Mouse (Mus musculus) gonadal fat pad, adult 2 months (tissue): Measurements from ENCODE around the gene Zdhhc6. TPM values are rescaled to one million over a fixed set of nuclear protein-coding genes. Genes with fewer than 3 reads are reported as not detected.
A peak's percentile ranks its signal among the peaks of the same experiment; 100 is the strongest.

Source experiments
- DNase-seq: peaks from one replicate; pipeline ENCODE4 v3.0.0-alpha.2; 2012; ENCODE audit warnings: low read depth
- polyA plus RNA-seq: library from polyadenylated mRNA; depleted of rRNA; stranded (reverse); fragments of >200 nt; gene quantifications from 2 replicates; pipeline ENCODE4 v1.2.3, GENCODE M21; 2012

The Zdhhc6 gene
- polyA plus RNA-seq, 1 experiment: 14.9 TPM

DNA sequence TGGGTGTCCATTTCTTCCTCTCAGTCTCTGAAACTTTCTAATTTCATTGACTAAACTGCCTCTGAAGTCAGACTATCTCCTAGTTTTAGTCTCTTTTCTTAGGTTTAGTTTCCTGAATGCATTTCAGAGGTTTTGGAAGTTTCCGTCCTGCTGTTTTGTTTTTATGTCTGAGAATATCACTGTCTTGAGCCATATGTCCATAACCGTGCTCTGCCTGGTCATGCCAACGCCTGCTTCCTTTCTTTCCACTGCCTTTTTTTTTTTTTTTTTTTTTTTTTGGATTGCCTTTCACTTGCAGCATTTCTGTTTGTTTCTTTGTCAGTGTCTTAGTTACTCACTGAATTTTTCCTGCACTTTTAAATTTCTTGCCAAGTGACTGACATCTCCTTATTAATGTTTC, 15.3 kb downstream of the Zdhhc6 start:
- no peak for DNase-seq

DNA sequence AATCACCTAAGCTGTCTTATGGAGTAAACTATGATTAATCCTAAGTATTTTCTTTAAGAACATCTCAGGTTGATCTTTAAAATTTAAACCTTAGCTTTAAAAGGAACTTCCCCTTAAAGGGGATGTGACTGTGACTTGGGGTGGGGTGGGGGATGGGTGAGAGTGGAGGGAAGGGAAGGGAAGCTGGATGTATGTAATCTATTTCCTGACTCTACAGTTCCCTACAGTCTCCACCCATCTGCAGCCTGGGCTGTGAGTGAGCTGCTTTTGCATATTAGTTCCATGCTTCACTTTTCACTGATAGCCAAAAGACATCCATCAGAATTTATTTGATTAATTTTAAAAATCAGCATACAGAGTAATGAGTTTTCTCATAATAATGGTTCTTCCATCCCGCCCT, 16.5 kb downstream of the Zdhhc6 start:
- DNase-seq: no peak

DNA sequence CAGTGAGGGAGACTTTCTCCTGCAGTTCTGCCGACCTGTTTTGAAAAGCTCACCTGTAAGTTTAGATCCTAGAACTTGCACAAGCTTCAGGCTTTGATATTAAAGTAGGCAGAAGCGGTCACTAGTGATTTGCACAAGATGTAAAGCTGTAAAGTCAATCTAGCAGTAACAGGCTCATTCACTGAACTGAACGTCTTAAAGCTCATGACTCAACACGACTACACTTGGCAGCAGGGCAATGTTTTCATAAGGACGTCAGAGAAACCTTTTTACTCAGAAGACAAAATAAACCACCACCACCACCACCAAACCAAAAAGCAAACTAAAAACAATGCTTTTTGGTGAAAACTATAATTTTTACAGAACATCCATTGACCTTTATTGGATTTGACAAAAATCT, 17.9 kb downstream of the Zdhhc6 start:
- DNase-seq: no peak

DNA sequence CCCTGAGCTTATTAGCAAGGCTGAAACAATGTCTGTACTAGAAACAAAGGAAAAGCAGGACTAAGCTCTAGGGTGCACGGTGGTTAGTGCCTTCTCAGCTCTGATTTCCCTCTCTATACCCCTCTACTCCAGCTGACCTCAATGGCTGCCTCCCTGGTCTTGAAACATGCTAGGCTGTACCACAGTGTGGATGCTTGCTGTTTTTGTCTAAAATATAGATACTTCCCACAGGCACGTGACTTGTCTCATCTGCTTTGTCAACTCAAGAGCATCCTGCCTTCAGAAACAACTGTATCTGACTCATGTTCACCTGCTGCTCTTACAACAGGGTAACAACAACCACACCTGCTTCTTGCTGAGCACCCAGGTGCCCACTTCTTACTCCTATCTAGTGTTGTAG, 18.3 kb downstream of the Zdhhc6 start:
- DNase-seq: no peak

DNA sequence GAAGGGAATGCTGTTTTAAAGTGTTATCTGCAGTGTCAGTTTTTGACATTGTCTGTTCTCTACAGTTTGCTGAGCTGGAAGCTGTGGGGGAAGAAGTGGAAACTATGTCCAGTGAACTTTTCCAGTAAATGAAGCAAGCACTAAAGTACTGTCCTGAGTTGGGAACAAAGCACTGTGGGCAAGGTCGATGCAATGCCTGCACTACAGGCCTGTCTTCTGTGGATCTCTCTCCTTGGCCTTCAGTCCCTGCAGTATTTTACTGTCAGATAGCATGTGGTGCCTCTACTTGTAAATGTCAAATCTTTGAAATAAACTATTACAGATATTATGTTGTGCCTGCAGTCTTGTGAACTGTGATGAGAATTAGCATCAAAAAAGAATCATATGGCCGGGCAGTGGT, 19.5 kb downstream of the Zdhhc6 start:
- DNase-seq: no peak

DNA sequence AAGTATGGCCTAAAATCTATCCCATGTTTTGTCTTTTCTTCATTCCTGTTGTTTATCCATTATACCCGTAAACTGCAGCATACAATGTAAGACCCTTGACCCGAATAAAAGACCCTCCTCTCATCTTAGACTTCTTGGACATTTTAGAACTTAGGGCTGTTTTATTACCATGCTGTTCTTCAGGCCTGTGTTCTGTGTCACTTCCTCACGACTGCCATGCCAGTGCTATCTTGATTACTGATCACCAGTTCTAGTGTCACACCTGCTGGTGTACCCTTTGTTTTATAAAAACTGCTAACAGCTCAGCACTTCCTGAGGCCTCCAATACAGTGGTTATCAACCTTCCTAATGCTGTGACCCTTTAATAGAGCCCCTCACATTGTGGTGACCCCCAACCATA, 20.3 kb downstream of the Zdhhc6 start:
- DNase-seq: no peak

DNA sequence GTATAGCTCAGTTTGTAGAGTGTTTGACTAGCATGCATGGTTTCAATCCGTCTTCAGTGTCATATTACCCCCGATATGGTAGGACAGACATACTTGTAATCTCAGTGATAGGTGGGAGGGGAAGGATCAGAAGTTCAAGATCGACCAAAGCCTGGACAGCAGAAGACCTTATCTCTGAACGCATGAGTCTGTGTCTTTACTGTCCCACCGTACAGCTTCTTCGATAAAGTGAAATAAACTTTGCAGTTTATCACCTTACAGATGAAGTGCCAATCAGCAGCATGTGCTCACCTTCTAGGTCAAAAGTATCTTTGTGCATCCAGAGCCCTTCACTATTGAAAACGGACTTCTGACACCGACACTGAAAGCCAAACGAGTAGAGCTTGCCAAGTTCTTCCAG, 20.8 kb downstream of the Zdhhc6 start:
- no peak for DNase-seq

DNA sequence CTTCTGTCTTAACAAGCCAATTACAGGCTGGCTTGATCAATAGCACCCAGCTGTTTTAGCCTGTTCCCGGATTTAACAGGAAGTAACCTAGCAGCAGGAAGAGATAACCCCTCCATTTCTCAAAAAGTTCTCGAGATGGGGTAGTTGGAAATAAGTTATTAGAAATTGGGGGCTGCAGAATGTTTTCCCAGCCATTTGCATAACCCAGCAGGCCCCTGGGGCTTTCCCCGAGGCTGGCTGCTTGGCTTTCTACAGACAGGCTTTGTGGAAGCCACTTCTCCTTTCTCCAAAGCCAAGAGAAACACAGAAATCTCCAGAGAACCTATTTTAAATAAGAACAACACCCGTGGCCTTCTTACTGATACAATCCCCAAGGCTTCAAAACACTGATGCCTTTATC, 22.7 kb downstream of the Zdhhc6 start:
- no peak for DNase-seq

DNA sequence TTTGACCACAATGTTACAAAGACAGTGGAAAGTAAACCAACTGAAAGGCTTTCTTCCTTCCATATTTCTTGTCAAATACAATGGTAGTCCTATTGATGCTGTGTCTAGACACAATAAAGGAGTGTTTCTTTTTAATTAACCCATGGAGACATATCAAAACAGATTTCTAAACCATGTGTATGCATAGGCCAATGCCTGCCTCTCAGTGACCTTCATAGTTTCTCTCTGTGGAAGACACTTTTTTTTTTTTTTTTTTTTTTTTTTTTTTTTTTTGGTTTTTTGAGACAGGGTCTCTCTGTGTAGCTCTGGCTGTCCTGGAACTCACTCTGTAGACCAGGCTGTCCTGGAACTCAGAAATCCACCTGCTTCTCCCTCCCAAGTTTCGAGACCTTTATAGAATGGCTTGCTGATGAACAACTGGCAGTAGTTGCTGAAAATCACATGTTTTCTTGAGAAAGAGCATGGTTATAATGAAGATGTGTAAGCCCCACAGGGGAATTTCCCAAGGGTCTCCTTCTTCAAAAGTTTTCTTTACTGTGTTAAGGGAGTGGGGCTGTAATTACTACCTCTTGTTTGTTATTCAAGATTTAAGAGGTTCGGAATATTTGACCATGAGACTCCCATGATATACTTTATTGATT, 23.5 kb downstream of the Zdhhc6 start:
- DNase-seq: no peak

DNA sequence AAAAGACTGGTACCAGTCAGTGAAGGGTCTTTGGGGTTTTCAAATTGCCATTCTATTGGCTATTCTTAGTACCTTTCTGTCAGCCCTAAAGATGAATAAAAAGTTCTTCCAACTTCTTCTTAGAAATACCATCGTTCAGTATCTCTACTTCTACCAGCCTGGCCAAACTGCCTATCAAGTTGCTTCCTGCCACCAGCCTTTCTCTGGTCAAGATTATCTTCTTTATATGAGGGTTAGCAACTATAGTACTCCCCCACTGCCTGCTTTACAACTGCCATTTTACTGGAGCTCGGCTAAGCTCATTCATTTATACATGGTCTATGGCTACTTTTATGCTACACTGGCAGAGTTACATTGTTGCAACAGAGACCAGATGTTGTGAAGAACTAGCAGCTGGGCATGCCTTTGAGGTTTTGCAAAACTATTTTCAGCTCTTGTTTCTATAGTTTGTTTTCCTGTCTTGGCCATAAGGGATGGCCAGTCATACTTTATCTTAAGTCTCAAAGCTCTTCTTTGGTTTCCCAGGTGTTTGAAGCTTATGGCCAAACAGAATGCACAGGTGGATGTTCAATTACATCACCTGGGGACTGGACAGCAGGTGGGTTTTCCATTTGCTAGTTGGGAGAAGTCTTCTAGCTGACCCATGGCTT, 25.1 kb downstream of the Zdhhc6 start:
- no peak for DNase-seq

DNA sequence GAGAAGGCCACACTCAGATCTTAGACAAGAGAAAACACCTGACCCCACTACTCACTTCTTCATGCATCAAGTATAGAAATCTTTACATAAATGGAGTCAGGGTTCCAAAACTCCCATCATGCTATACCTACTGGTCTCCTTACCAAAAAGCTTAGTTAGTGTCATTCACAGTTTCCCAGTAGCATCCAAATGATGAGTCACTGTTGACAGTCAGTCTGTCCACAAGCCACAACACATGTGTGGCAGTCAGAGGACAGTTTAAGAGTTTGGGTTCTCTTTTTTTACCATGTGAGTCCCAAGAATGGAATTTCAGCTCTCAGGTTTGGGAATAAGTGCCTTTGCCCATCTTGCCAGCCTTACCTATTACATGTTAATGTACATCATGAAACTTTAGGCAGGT, 26.9 kb downstream of the Zdhhc6 start:
- no peak for DNase-seq

DNA sequence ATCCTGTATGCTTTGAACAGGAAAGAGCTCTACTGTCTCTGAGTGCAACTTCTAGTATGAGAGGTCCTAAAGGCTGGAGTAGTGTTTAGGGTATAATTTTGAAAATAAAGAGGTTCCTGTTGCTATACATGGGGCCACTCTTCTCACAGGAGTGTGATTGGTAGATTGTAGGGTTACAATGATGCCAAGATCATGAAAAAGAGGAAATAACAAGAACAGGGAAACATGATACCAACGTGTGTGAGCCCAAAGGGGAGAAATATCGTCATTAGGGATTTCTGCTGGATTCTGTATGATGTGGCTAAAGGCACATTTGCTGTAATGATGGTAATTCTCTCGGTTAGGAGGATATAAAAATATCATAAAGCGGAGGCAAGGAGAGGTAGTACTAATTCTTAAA, 29.8 kb downstream of the Zdhhc6 start:
- no peak for DNase-seq

DNA sequence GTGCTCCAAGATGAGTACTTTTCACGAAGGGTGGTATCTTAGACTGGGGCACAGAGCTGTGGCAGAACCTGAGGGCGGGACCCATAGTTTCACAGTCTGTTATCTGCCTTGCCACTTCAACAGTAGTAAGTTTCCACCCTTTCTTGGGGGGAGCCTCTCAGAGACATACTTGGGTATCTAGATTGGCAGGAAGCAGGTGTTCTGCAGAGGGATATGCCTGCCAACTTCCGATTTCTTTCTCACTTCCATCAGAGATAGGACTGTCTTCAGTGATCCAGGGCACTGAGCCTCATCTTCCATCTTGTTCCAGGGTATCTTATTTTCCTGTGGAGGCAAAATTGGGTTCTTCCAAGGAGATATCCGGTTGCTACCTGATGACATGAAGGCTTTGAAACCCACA, 31.7 kb downstream of the Zdhhc6 start:
- no peak for DNase-seq

DNA sequence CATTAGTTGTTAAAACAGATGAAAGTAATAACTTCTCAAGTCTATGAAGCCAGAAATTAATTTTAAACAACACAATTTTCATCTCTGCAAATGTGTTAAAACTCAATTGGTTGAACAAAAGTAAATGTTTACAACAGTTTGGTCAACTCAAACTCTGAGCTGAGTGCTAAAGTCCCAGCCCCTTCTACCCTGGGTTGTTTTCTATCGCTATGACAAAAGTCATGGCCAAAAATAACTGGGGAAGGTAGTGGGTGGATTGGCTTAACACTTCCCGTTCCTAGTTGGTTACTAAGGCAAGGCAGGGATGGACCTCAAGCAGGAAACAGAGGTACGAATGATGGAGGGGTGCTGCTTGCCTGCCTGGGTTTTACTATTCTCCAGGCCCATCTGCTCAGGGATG, 39.1 kb downstream of the Zdhhc6 start:
- no peak for DNase-seq

DNA sequence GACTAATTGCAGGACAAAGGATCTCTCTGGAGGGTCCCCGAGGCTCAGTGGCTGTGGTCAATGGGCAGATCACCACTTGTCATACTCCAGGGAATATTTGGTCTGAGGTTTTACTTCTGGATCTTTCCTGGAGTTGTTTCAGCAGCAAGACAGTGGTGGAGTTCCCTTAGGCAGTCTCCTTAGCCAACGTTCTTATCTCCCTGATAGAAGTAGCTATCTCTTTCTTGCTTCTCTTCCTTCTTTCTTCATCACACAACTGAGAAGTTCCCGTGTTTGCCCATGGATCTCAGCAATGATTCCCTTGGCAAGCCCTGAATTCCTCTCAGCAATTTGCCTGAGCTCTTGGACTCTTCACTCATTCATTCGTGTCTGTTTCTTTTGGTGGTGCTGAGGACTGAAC, 39.7 kb downstream of the Zdhhc6 start:
- no peak for DNase-seq

DNA sequence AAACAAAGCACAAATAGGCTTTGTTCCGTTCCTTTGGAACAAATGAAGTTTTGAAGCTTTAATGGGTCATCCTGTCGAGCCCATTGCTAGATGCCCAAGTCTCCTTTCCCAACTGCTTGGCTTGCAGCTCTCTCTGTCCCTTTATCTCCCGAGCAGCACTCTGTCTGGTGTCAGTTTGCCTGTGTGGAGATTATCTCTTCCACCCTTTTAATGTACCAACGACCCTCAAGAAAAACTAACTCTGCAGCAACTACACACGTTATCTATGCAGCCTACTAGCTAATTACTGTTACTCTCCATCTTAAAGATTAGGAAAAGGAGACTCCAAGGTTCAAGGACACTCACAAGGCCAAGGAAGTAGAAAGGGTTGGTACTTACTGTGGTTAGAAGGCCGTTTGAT, 42.5 kb downstream of the Zdhhc6 start:
- DNase-seq: no peak

DNA sequence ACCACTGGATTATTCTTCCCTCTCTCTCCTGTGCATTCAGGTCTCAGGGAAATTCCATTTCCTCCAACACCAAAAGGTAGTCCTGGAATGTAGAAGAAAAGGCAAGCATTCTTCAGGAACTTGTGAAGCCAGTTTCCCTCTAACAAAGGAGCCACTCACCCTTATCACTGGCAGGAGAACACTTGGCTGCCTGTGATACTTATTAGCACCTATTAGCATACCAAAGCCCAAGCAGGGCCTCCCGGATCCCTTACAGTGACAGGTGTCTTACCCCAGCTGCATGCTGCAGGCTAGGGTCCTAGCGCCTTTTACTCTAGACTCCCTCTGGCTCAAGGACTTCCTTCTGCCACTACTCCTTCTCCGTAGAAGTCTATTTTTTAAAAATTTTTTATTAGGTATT, 44.4 kb downstream of the Zdhhc6 start:
- DNase-seq: no peak

DNA sequence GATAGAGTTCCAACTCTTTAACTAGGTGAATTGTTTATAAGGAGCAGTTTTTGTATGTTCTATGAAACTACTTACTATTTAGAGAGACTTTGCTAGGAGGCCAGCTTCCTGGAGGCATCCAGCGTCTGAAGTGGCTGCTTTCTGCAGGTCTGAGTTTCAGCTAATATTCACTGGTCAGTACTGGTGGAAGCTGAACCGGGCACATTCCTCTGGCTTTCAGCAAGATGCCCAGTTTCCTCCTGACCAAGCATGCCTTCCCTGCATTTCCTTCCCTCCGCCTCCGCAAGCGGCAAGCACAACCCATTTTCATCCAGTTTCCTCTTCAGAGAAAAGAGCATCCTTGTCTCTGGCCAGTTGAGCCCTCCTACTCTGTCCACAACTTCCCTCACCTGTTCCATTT, 46.8 kb downstream of the Zdhhc6 start:
- no peak for DNase-seq

DNA sequence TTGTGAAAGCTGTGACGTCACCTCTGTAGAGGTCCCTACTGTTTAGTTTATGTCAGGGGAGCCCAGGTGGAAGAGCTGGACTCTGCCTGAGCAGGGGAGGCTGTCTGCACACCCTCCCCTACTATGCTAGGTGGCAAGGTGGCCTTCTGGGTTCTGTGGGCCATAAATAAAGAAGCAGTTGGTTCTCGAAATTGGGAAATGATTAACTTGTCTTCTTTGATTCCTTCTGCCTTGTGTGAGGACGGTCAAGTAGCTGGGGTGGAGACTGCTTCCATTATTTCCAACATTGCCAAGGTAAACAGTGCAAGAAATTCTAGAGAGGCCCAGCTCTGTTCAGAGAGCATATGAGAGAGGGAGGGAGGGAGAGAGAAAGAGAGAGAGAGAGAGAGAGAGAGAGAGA, 47.7 kb downstream of the Zdhhc6 start:
- no peak for DNase-seq

DNA sequence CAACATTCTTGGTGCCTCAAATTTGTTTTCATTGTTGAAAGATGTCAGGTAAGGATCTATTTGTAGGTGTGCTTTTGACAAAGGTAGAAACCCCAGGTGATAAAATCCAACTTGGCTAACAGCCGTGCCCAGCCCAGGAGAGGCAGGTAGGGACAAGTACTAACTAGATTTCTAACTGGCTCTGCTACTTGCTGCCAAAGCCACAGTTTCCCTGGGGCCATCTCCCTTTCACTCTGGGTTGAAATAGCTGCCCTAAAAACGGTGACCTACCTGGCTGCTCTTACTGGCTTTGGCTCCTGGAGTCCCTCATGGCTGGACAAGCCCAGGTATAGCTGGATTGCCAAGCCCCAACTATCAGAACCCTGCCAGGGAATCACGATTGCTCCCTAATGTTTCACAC, 49.0 kb downstream of the Zdhhc6 start:
- DNase-seq: peak; percentile 97

DNA sequence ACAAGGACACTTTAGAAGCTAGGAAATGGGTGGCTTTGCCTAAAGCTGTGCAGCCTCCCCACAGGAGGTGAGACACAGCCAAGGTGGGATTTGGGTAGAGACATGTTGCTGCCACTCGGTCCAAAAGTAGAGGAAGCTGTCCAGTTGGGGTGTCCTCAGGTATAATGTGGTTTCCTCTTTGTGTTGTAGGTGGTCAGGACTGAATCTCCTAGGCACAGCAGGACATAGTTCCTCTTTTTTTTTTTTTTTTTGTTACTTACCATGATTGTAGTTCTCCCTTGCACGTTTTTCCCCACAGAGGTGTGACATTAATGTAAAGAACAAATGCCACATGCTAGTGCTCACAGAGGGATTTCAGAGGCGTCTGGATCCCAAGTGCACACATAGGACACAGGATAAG, 50.6 kb downstream of the Zdhhc6 start:
- DNase-seq: no peak

DNA sequence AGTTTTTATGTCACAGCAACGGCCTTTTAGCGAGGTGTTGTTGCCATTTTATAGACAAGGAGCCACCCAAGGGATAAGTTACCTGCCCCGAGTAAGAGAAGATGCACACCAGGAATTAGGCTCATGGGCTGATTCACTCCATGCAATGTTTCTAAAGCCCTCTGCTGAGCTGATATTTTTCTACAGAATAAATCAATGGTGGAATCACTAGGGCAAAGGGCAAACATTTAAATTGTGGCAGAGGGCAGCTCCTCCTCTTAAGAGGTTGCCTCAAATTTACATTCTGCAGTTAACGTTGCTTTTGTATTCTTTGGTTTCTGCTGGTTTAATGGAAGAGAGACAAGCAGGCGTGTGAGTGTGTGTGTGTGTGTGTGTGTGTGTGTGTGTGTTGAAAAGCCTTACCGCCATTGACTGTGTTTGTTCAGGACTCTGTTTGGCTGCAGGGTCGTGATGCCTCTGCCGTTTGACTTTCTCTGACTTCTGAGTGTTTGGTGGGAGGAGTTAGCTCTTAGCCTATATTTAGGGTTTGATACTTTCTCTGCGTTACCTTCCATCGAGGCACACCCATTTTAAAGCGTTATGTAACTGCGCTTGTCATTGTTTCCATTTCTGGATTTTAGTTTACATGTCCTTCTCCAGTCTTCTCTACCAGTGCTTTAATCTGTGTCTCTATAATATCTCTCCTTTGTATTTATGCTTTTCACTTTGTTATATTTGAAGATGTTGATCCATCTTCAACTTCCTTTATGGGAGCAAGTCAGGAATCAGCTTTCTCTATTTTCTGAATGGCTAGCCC, 55.2 kb downstream of the Zdhhc6 start:
- DNase-seq: no peak

DNA sequence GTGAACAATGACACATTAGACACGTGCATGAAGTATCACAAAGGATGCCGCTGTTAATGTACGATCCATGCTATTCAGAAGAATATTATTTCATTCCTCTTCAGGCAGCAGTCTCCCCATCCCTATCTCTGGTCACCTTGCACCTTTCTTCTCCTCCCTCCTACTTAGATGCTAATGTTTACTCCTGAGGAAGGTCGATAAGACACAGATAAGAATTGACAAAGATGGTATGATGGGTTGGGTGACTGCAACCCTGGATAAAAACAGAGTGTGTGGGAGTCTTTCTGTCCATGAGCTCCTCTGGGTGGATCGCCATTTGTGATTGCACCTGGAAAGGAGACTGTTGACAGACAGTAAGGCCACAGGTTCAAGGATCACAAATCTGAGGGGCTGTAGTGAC, 57.3 kb downstream of the Zdhhc6 start:
- no peak for DNase-seq
